Mouse (Mus musculus): ENCODE results near the gene Stxbp6.

DNA sequence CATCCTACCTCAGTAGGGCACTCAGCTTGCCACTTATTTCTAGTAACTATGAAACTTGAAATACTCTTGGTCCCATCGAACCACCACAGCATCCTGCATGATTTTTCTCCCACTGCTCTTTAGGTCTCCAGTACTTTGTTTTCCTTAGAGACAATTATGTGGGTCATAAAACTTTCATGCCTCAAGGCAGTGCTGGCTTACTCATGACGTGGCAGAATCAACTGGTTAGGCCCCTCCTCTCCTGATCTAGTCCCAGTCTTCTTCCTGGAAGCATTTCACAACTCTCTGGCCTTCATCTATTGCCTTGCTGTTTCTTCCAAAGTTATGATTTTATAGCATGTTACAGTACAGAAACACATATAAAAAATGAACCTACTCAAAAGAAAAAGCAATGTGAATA is 201.8 kb downstream of the Stxbp6 start:
- no peak for TF ChIP-seq EP300 (optimal IDR thresholded peaks at IDR 0.05)
- no peak for TF ChIP-seq CTCF (IDR thresholded peaks at IDR 0.05; ENCODE audit: low read depth)
